In genomic region chr16:14158936-14159745, GRCm38 (mm10) we compare ENCODE assay signal across 8 mouse cellular contexts. TPM values are rescaled to one million over a fixed set of nuclear protein-coding genes. Genes with fewer than 3 reads are reported as not detected.
A peak's percentile ranks its signal among the peaks of the same experiment; 100 is the strongest.
DNase-seq lines count a peak whose midpoint lies in the region; ATAC-seq and TF ChIP-seq lines count a peak whose summit lies in the region.

No protein-coding gene starts in this region.

- peak overlapping the region; percentile 75 for H3K4me2 ChIP-seq in forebrain, embryonic 15.5 days (replicated peaks)

- peak overlapping the region; percentile 95 for H3K27ac ChIP-seq in ES-E14 (ENCODE audit: insufficient read depth, low read depth, low read length, poor library complexity, severe bottlenecking)
- H3K27ac ChIP-seq in forebrain, embryonic 15.5 days (replicated peaks), result peak overlapping the region; percentile 96

- ATAC-seq in forebrain, embryonic 15.5 days (replicated peaks), result peak; percentile 94
- ATAC-seq in neutrophil, adult 5-6 weeks (ENCODE audit: extremely low read depth, insufficient number of reproducible peaks, low FRiP score, poor library complexity, severe bottlenecking), result peak; percentile 93

- intact Hi-C loops in heart, postnatal 25 days (cut with DNase I), result no loop called here

- H3K9ac ChIP-seq in ES-E14 (ENCODE audit: insufficient read depth, low read depth, low read length, poor library complexity, severe bottlenecking), result peak overlapping the region; percentile 98
- H3K9ac ChIP-seq in forebrain, embryonic 15.5 days (replicated peaks), result peak overlapping the region; percentile 75

- TF ChIP-seq POLR2A in lung, adult 2 months (IDR thresholded peaks at IDR 0.05; ENCODE audit: borderline replicate concordance, extremely low read depth, low read depth, low read length), result peak; percentile 95

- H3K27me3 ChIP-seq in forebrain, embryonic 15.5 days, result no peaks in the 10 kb centered on the region

- 0% methylated on average over 58 of the region's 58 CpGs for WGBS in forebrain, embryonic 15.5 days
- WGBS in lung, adult 2 months, result 2% methylated on average over 58 of the region's 58 CpGs

- TF ChIP-seq CTCF in lung, adult 2 months (IDR thresholded peaks at IDR 0.05; ENCODE audit: insufficient read depth, low read length), result no peak

- peak; percentile 100 for DNase-seq in ES-E14 (ENCODE audit: low read depth, low spot score)
- DNase-seq in cerebellum, adult 11-12 months, result peak; percentile 100
- DNase-seq in heart, postnatal 25 days (ENCODE audit: low spot score), result peak; percentile 98
- peak; percentile 98 to 99 for DNase-seq in layer of hippocampus, adult 18-20 months (ENCODE audit: low spot score in 2 of 2)
- peak; percentile 99 for DNase-seq in lung, adult 2 months
- DNase-seq in thymus, adult 18-20 months, result peak; percentile 99

- no peaks in the 10 kb centered on the region for H3K36me3 ChIP-seq in ES-E14 (ENCODE audit: control insufficient read depth, insufficient read depth, low read length, poor library complexity, severe bottlenecking)
- H3K36me3 ChIP-seq in forebrain, embryonic 15.5 days, result no peaks in the 10 kb centered on the region

- in situ Hi-C loops in ES-E14 (cut with MboI; ENCODE audit: low sequenced_read_pairs in 2 of 2, unreplicated experiment in 2 of 2), result no loop called here

- H3K4me1 ChIP-seq in ES-E14 (ENCODE audit: control insufficient read depth in 2 of 2, insufficient read depth in 2 of 2, low read length in 2 of 2, poor library complexity in 1 of 2), result peaks cover 0 to 5% of the 10 kb centered on the region in 2 experiments; a peak in 2 of 4 replicates
- peaks cover 34% of the 10 kb centered on the region for H3K4me1 ChIP-seq in forebrain, embryonic 15.5 days
- no peaks in the 10 kb centered on the region; the same call in none of the 2 replicates for H3K4me1 ChIP-seq in lung, adult 2 months (ENCODE audit: control insufficient read depth, insufficient read depth, low read length)

- peak overlapping the region; percentile 98 to 100 for H3K4me3 ChIP-seq in ES-E14 (ENCODE audit: insufficient read depth in 1 of 2, low read depth in 1 of 2, low read length in 2 of 2, poor library complexity in 1 of 2, severe bottlenecking in 1 of 2)
- peak overlapping the region; percentile 77 for H3K4me3 ChIP-seq in forebrain, embryonic 15.5 days
- H3K4me3 ChIP-seq in lung, adult 2 months (replicated peaks; ENCODE audit: extremely low read depth, low read depth, low read length), result peak overlapping the region; percentile 84

- H3K9me3 ChIP-seq in ES-E14 (ENCODE audit: control insufficient read depth, insufficient read depth, low read depth, low read length), result no peaks in the 10 kb centered on the region
- H3K9me3 ChIP-seq in forebrain, embryonic 15.5 days, result no peaks in the 10 kb centered on the region

TF ChIP-seq in ES-E14, 5 proteins besides CTCF, POLR2A, EP300 and RAD21:
- 0 out of 2 replicates have a peak, but pooled peaks have one; percentile 29 for TF ChIP-seq HCFC1 (IDR thresholded peaks at IDR 0.05; ENCODE audit: borderline replicate concordance, insufficient read depth, low read length)
- TF ChIP-seq MAFK (IDR thresholded peaks at IDR 0.05; ENCODE audit: insufficient read depth, low read depth, low read length), result no peak

RNA-seq across cellular contexts. Expression of gene Nde1, which starts 3.9 kb away (rescaled TPM):
- total RNA-seq in ES-E14 (2012; rRNA removed), result 61.3 and 69.1 TPM in 2 replicates
- 60.7 and 69.1 TPM in 2 replicates for polyA plus RNA-seq in forebrain, embryonic 15.5 days (2015; fragmentation: Nextera tagmentation; extraction: Ambion mirVana)
- 10 to 100 TPM; 30.0 TPM for total RNA-seq in heart, postnatal 25 days (2021)
- total RNA-seq in layer of hippocampus, adult 18-20 months (2021), result 10 to 100 TPM; 29.0 TPM
- 39.1 and 39.3 TPM in 2 replicates for polyA plus RNA-seq in lung, adult 2 months (2012; rRNA removed)
- 48.7 and 52.1 TPM in 2 replicates for total RNA-seq in neutrophil, adult 5-6 weeks (2017)

RNA-seq across cellular contexts. Expression of gene Marf1, which starts 4.0 kb away (rescaled TPM):
- 24.1 and 26.4 TPM in 2 replicates for total RNA-seq in ES-E14 (2012; rRNA removed)
- polyA plus RNA-seq in forebrain, embryonic 15.5 days (2015; fragmentation: Nextera tagmentation; extraction: Ambion mirVana), result 17.0 and 18.9 TPM in 2 replicates
- total RNA-seq in heart, postnatal 25 days (2021), result 10 to 100 TPM; 29.3 to 34.2 TPM
- 100 to 1,000 TPM; 131 to 142 TPM for total RNA-seq in layer of hippocampus, adult 18-20 months (2021)
- 12.1 and 15.7 TPM in 2 replicates for polyA plus RNA-seq in lung, adult 2 months (2012; rRNA removed)
- total RNA-seq in neutrophil, adult 5-6 weeks (2017), result 72.2 and 75.2 TPM in 2 replicates

Comparison
In these comparisons a context has a peak if more than half of its experiments do, and no peak if none do; other contexts are left out.
1. Peak in every context shown above with its lines: DNase-seq, ATAC-seq, H3K4me3 ChIP-seq and H3K27ac ChIP-seq.